ENCODE assay signal across 17 mouse cellular contexts in the genomic region with DNA sequence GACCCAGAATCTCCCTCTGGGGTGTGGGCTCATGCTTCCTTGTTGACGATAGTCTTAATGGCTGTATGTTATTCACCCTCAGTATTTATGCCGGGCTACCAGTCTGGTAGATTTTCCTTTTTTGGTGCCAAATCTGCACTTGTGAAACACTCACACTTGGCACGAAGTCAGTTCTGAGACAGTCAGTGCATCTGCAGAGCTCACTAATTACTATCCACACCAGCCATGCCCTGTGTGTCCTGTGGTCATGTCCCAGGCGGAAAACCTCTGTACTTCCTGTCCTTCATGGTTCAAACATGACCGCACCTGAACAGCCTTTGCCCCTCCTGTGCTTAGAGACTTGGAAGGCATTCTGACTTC. TPM values are rescaled to one million over a fixed set of nuclear protein-coding genes. Genes with fewer than 3 reads are reported as not detected.
"Had no signal": no experiment of that assay in that cellular context is flagged by ENCODE, and none has a peak within 500 bp of the region (broad histone marks: within the 10 kb centered on the region; RNA-seq: fewer than 3 reads in every experiment).

No protein-coding gene starts in this region.

- DNase-seq: kidney, adult 2 months; kidney, postnatal 14 days; layer of hippocampus, adult 9-11 months; layer of hippocampus, postnatal 36 days; lung, adult 18-20 months; midbrain, embryonic 14.5 days; right cerebral cortex, postnatal 14 days; thymus, adult 2 months; thymus, postnatal 36 days had no signal

- H3K27ac ChIP-seq: kidney, embryonic 15.5 days; limb, embryonic 13.5 days; liver, embryonic 14.5 days; neural tube, embryonic 12.5 days; stomach, embryonic 15.5 days had no signal

- H3K4me3 ChIP-seq: kidney, embryonic 15.5 days; limb, embryonic 13.5 days; myocyte; neural tube, embryonic 12.5 days; stomach, embryonic 15.5 days had no signal

RNA-seq across cellular contexts. Expression of a gene that starts 23.6 kb away (rescaled TPM):
- total RNA-seq: megakaryocyte-erythroid progenitor cell, adult 5-6 weeks had no signal
- polyA plus RNA-seq: liver, adult 2 months; myocyte had no signal
